ENCODE assay signal across 17 mouse cellular contexts in the genomic region with DNA sequence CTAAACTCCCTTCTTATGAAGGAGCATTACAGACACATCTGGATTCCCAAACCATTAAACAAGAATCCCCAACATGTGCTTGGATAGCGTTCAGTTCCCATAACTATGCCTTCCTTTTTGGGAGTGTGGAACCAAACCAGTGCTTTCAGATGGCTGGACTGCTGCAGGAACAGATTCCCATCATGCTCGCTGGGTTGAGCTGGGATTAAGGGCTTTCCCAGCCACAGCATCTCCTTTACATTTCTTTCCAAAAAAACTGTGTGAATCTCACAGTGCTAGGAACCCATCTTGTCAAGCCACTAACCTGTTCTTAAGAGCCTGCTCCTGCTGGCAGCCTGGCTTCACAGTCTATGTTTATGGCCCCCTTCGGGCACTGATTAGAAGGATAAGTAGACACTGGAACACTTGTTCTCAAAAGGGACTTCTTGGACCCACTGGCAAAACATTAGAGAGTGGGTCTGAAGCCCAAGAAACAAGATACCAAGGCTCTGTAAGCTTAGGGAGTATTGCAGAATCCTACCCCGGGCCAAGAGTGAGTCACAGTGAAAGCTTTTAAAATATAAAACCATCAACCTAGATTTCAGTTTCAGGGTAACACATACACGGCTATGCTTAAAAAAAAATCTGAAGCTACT. TPM values are rescaled to one million over a fixed set of nuclear protein-coding genes. Genes with fewer than 3 reads are reported as not detected.
DNase-seq lines count a peak whose midpoint lies in the region; ATAC-seq and TF ChIP-seq lines count a peak whose summit lies in the region.
"Had no signal": no experiment of that assay in that cellular context is flagged by ENCODE, and none has a peak within 500 bp of the region (broad histone marks: within the 10 kb centered on the region; RNA-seq: fewer than 3 reads in every experiment).

No protein-coding gene starts in this region.

- no peak overlapping the region for H3K4me3 ChIP-seq in embryonic facial prominence, embryonic 14.5 days (ENCODE audit: low read depth, low read length)
- H3K4me3 ChIP-seq in limb, embryonic 15.5 days: no peak overlapping the region
- no peak overlapping the region for H3K4me3 ChIP-seq in heart, adult 2 months
- H3K4me3 ChIP-seq: hindbrain, embryonic 15.5 days; midbrain, embryonic 12.5 days had no signal

- no peak for TF ChIP-seq POLR2A in heart, adult 2 months (IDR thresholded peaks at IDR 0.05; ENCODE audit: insufficient read depth, low read depth, low read length)

- 40% methylated on average over 5 of the region's 5 CpGs for WGBS in embryonic facial prominence, embryonic 14.5 days
- 34% methylated on average over 5 of the region's 5 CpGs for WGBS in limb, embryonic 15.5 days
- WGBS in heart, adult 2 months: 70% methylated on average over 5 of the region's 5 CpGs

- H3K36me3 ChIP-seq in embryonic facial prominence, embryonic 14.5 days (ENCODE audit: control insufficient read depth, insufficient read depth, low read length): no peaks in the 10 kb centered on the region
- no peaks in the 10 kb centered on the region for H3K36me3 ChIP-seq in limb, embryonic 15.5 days
- no peaks in the 10 kb centered on the region for H3K36me3 ChIP-seq in heart, adult 2 months (ENCODE audit: control insufficient read depth, insufficient read depth, low read length)
- H3K36me3 ChIP-seq: hindbrain, embryonic 15.5 days; midbrain, embryonic 12.5 days had no signal

- H3K9ac ChIP-seq in embryonic facial prominence, embryonic 14.5 days (ENCODE audit: low read depth, low read length): no peak overlapping the region
- H3K9ac ChIP-seq in limb, embryonic 15.5 days: no peak overlapping the region
- no peak overlapping the region for H3K9ac ChIP-seq in heart, adult 2 months (ENCODE audit: low read depth, low read length)
- H3K9ac ChIP-seq: hindbrain, embryonic 15.5 days had no signal

- H3K27me3 ChIP-seq in embryonic facial prominence, embryonic 14.5 days (replicated peaks; ENCODE audit: control insufficient read depth, insufficient read depth, low read length): no peaks in the 10 kb centered on the region
- H3K27me3 ChIP-seq in limb, embryonic 15.5 days: no peaks in the 10 kb centered on the region
- H3K27me3 ChIP-seq in heart, adult 2 months (ENCODE audit: control insufficient read depth, insufficient read depth, low read length): no peaks in the 10 kb centered on the region
- H3K27me3 ChIP-seq: hindbrain, embryonic 15.5 days; midbrain, embryonic 12.5 days had no signal

- intact Hi-C loops in gastrocnemius, postnatal 14 days (cut with DNase I; ENCODE audit: low total_unique reads): no loop called here
- intact Hi-C loops in heart, adult 2 months (cut with DNase I): loop anchor here (10.0 kb wide), 1 partner anchor 402 kb away; the partner anchor contains the start of gene Prelid3b

- no peak for TF ChIP-seq EP300 in heart, adult 2 months (IDR thresholded peaks at IDR 0.05; ENCODE audit: insufficient read depth, low read depth, low read length)

- peak overlapping the region; percentile 59 for H3K27ac ChIP-seq in embryonic facial prominence, embryonic 14.5 days (replicated peaks; ENCODE audit: low read depth, low read length)
- peak overlapping the region; percentile 99 for H3K27ac ChIP-seq in limb, embryonic 15.5 days
- no peak overlapping the region for H3K27ac ChIP-seq in heart, adult 2 months
- H3K27ac ChIP-seq: hindbrain, embryonic 15.5 days had no signal

- no peak for TF ChIP-seq CTCF in heart, adult 2 months (IDR thresholded peaks at IDR 0.05)

- no peaks in the 10 kb centered on the region for H3K79me2 ChIP-seq in heart, adult 2 months (replicated peaks; ENCODE audit: control insufficient read depth, insufficient read depth, low read length)

- peaks cover 19% of the 10 kb centered on the region for H3K4me1 ChIP-seq in embryonic facial prominence, embryonic 14.5 days (ENCODE audit: control insufficient read depth, insufficient read depth, low read length)
- peaks cover 49% of the 10 kb centered on the region for H3K4me1 ChIP-seq in limb, embryonic 15.5 days
- H3K4me1 ChIP-seq in heart, adult 2 months (ENCODE audit: control insufficient read depth, insufficient read depth, low read length): peaks cover 1% of the 10 kb centered on the region

- no peak for ATAC-seq in embryonic facial prominence, embryonic 14.5 days (ENCODE audit: low read depth)
- 0 out of 2 replicates have a peak, but pooled peaks have one; percentile 11 for ATAC-seq in limb, embryonic 15.5 days (ENCODE audit: insufficient number of reproducible peaks, low FRiP score, low TSS enrichment, low read depth)
- ATAC-seq: CD4-positive, CD25-positive, alpha-beta regulatory T cell, adult 4 months had no signal

- no peak overlapping the region for H3K4me2 ChIP-seq in embryonic facial prominence, embryonic 14.5 days (ENCODE audit: low read depth, low read length)
- no peak overlapping the region for H3K4me2 ChIP-seq in limb, embryonic 15.5 days
- H3K4me2 ChIP-seq: midbrain, embryonic 12.5 days had no signal

- no peaks in the 10 kb centered on the region for H3K9me3 ChIP-seq in embryonic facial prominence, embryonic 14.5 days (ENCODE audit: control insufficient read depth, low read length)
- no peaks in the 10 kb centered on the region for H3K9me3 ChIP-seq in limb, embryonic 15.5 days
- H3K9me3 ChIP-seq: hindbrain, embryonic 15.5 days; midbrain, embryonic 12.5 days had no signal

- DNase-seq in gastrocnemius, postnatal 14 days: peak; percentile 33
- no peak for DNase-seq in gastrocnemius, postnatal 10 days
- DNase-seq in NIH3T3 (ENCODE audit: low read depth): peak; percentile 78
- DNase-seq in embryonic facial prominence, embryonic 14.5 days (ENCODE audit: low spot score): peak; percentile 67
- no peak for DNase-seq in left cerebral cortex, adult 8-10 months (ENCODE audit: low spot score in 2 of 2)
- DNase-seq in heart, adult 2 months: no peak
- DNase-seq: cerebellum, adult 11 months; kidney, adult 8-10 months; liver; lung, adult 2 months; lung, postnatal 4 days; right cerebral cortex, postnatal 14 days; thymus, adult 2 months had no signal

RNA-seq across cellular contexts. Expression of gene Stx16, which starts 2.8 kb away (rescaled TPM):
- 10 to 100 TPM; 22.1 to 26.1 TPM for total RNA-seq in gastrocnemius, postnatal 14 days (2021)
- total RNA-seq in gastrocnemius, postnatal 10 days (2021): 10 to 100 TPM; 24.2 to 32.2 TPM
- 9.7 and 10.8 TPM in 2 replicates for polyA plus RNA-seq in embryonic facial prominence, embryonic 14.5 days (2014; fragmentation: Nextera tagmentation; extraction: Ambion mirVana)
- 12.5 and 12.6 TPM in 2 replicates for polyA plus RNA-seq in limb, embryonic 15.5 days (2015; fragmentation: Nextera tagmentation; extraction: Ambion mirVana)
- 10 to 100 TPM; 60.0 to 66.7 (median 63.1) TPM for total RNA-seq in left cerebral cortex, adult 8-10 months (2022)
- 10 to 100 TPM; 17.1 to 19.8 TPM for total RNA-seq in heart, adult 2 months (2021)
- 20.3 and 23.3 TPM in 2 replicates for polyA plus RNA-seq in heart, adult 2 months (2012; rRNA removed)

RNA-seq across cellular contexts. Expression of gene Npepl1, which starts 36.9 kb away (rescaled TPM):
- total RNA-seq in gastrocnemius, postnatal 14 days (2021): 10 to 100 TPM; 45.6 to 45.9 TPM
- 10 to 100 TPM; 65.4 to 71.4 TPM for total RNA-seq in gastrocnemius, postnatal 10 days (2021)
- polyA plus RNA-seq in embryonic facial prominence, embryonic 14.5 days (2014; fragmentation: Nextera tagmentation; extraction: Ambion mirVana): 79.9 and 80.6 TPM in 2 replicates
- 69.9 and 86.1 TPM in 2 replicates for polyA plus RNA-seq in limb, embryonic 15.5 days (2015; fragmentation: Nextera tagmentation; extraction: Ambion mirVana)
- total RNA-seq in left cerebral cortex, adult 8-10 months (2022): 10 to 100 TPM; 14.2 to 17.9 (median 16.4) TPM
- 10 to 100 TPM; 63.1 to 73.9 TPM for total RNA-seq in heart, adult 2 months (2021)
- polyA plus RNA-seq in heart, adult 2 months (2012; rRNA removed): 79.6 and 104 TPM in 2 replicates

Comparison
In these comparisons a context has a peak if more than half of its experiments do, and no peak if none do; other contexts are left out.
1. DNase-seq: peak in gastrocnemius, postnatal 14 days (single experiment), NIH3T3 (single experiment) and embryonic facial prominence, embryonic 14.5 days (single experiment); none in gastrocnemius, postnatal 10 days (single experiment), left cerebral cortex, adult 8-10 months (0 of 2) and heart, adult 2 months (0 of 2).